Mouse (Mus musculus): ENCODE data around the gene Abraxas1. TPM values are rescaled to one million over a fixed set of nuclear protein-coding genes. Genes with fewer than 3 reads are reported as not detected.

Abraxas1 gene
- polyA plus RNA-seq, 1 experiment from 2014 or later: 22.2 TPM

GRCm38 (mm10) chr5:100835862-100836538, 15.2 kb upstream of the Abraxas1 start:
- peaks cover 3% of the 10 kb centered on the region; the same call in 1 of the 2 replicates for H3K4me1 ChIP-seq (ENCODE audit: control insufficient read depth, insufficient read depth, low read length)
- no peak overlapping the region for H3K4me3 ChIP-seq (ENCODE audit: low read depth, low read length)
- H3K27me3 ChIP-seq (ENCODE audit: control insufficient read depth, insufficient read depth, low read length): no peaks in the 10 kb centered on the region
- peak overlapping the region; percentile 47; the same call in 1 of the 2 replicates for H3K27ac ChIP-seq (ENCODE audit: low read depth, low read length)
- H3K9me3 ChIP-seq (replicated peaks; ENCODE audit: control insufficient read depth, low read length): no peaks in the 10 kb centered on the region
- no peak for ATAC-seq (replicated peaks; ENCODE audit: insufficient number of reproducible peaks, low FRiP score, low TSS enrichment)
- 37% methylated on average over 9 of the region's 9 CpGs for WGBS (ENCODE audit: insufficient replicate concordance)
- H3K36me3 ChIP-seq (ENCODE audit: control insufficient read depth, insufficient read depth, low read length): no peaks in the 10 kb centered on the region
- H3K4me2 ChIP-seq: no peak overlapping the region
- H3K9ac ChIP-seq (ENCODE audit: low read depth, low read length): no peak overlapping the region

GRCm38 (mm10) chr5:100833841-100834240, 13.1 kb upstream of the Abraxas1 start:
- H3K4me1 ChIP-seq (ENCODE audit: control insufficient read depth, insufficient read depth, low read length): peaks cover 3% of the 10 kb centered on the region; the same call in 1 of the 2 replicates
- H3K9me3 ChIP-seq (replicated peaks; ENCODE audit: control insufficient read depth, low read length): no peaks in the 10 kb centered on the region
- WGBS (ENCODE audit: insufficient replicate concordance): 80% methylated on average over 2 of the region's 2 CpGs
- H3K36me3 ChIP-seq (ENCODE audit: control insufficient read depth, insufficient read depth, low read length): no peaks in the 10 kb centered on the region
- no peak for ATAC-seq (replicated peaks; ENCODE audit: insufficient number of reproducible peaks, low FRiP score, low TSS enrichment)
- H3K4me2 ChIP-seq: no peak overlapping the region
- no peak overlapping the region for H3K4me3 ChIP-seq (ENCODE audit: low read depth, low read length)
- no peak overlapping the region for H3K9ac ChIP-seq (ENCODE audit: low read depth, low read length)
- H3K27me3 ChIP-seq (ENCODE audit: control insufficient read depth, insufficient read depth, low read length): no peaks in the 10 kb centered on the region
- H3K27ac ChIP-seq (ENCODE audit: low read depth, low read length): no peak overlapping the region

GRCm38 (mm10) chr5:100832680-100833079, 11.9 kb upstream of the Abraxas1 start:
- H3K36me3 ChIP-seq (ENCODE audit: control insufficient read depth, insufficient read depth, low read length): no peaks in the 10 kb centered on the region
- H3K9me3 ChIP-seq (replicated peaks; ENCODE audit: control insufficient read depth, low read length): no peaks in the 10 kb centered on the region
- no peak overlapping the region for H3K4me2 ChIP-seq
- peaks cover 3% of the 10 kb centered on the region; the same call in 1 of the 2 replicates for H3K4me1 ChIP-seq (ENCODE audit: control insufficient read depth, insufficient read depth, low read length)
- H3K9ac ChIP-seq (ENCODE audit: low read depth, low read length): no peak overlapping the region
- H3K4me3 ChIP-seq (ENCODE audit: low read depth, low read length): no peak overlapping the region
- WGBS (ENCODE audit: insufficient replicate concordance): 69% methylated on average over 3 of the region's 3 CpGs
- no peak overlapping the region for H3K27ac ChIP-seq (ENCODE audit: low read depth, low read length)
- H3K27me3 ChIP-seq (ENCODE audit: control insufficient read depth, insufficient read depth, low read length): no peaks in the 10 kb centered on the region
- ATAC-seq (replicated peaks; ENCODE audit: insufficient number of reproducible peaks, low FRiP score, low TSS enrichment): no peak

GRCm38 (mm10) chr5:100828701-100829100, 7.9 kb upstream of the Abraxas1 start:
- no peaks in the 10 kb centered on the region for H3K27me3 ChIP-seq (ENCODE audit: control insufficient read depth, insufficient read depth, low read length)
- H3K4me2 ChIP-seq: no peak overlapping the region
- no peaks in the 10 kb centered on the region for H3K4me1 ChIP-seq (ENCODE audit: control insufficient read depth, insufficient read depth, low read length)
- no peak overlapping the region for H3K9ac ChIP-seq (ENCODE audit: low read depth, low read length)
- H3K36me3 ChIP-seq (ENCODE audit: control insufficient read depth, insufficient read depth, low read length): no peaks in the 10 kb centered on the region
- 79% methylated on average over 3 of the region's 3 CpGs for WGBS (ENCODE audit: insufficient replicate concordance)
- no peak overlapping the region for H3K4me3 ChIP-seq (ENCODE audit: low read depth, low read length)
- no peaks in the 10 kb centered on the region for H3K9me3 ChIP-seq (replicated peaks; ENCODE audit: control insufficient read depth, low read length)
- ATAC-seq (replicated peaks; ENCODE audit: insufficient number of reproducible peaks, low FRiP score, low TSS enrichment): no peak
- H3K27ac ChIP-seq (ENCODE audit: low read depth, low read length): no peak overlapping the region

GRCm38 (mm10) chr5:100826531-100826930, 5.8 kb upstream of the Abraxas1 start:
- Histone ChIP-seq H3K4me1 (ENCODE audit: control insufficient read depth, insufficient read depth, low read length) (no peaks in the 10 kb centered on the region), H3K4me2 (no peak overlapping the region), H3K4me3 (ENCODE audit: low read depth, low read length) (no peak overlapping the region), H3K27ac (ENCODE audit: low read depth, low read length) (no peak overlapping the region), H3K27me3 (ENCODE audit: control insufficient read depth, insufficient read depth, low read length) (no peaks in the 10 kb centered on the region), H3K9ac (ENCODE audit: low read depth, low read length) (no peak overlapping the region), H3K36me3 (ENCODE audit: control insufficient read depth, insufficient read depth, low read length) (no peaks in the 10 kb centered on the region), H3K9me3 (replicated peaks; ENCODE audit: control insufficient read depth, low read length) (no peaks in the 10 kb centered on the region)
- no peak for ATAC-seq (replicated peaks; ENCODE audit: insufficient number of reproducible peaks, low FRiP score, low TSS enrichment)
- 69% methylated on average over 7 of the region's 7 CpGs for WGBS (ENCODE audit: insufficient replicate concordance)

GRCm38 (mm10) chr5:100825975-100826374, 5.2 kb upstream of the Abraxas1 start:
- ATAC-seq (replicated peaks; ENCODE audit: insufficient number of reproducible peaks, low FRiP score, low TSS enrichment): no peak
- Histone ChIP-seq H3K36me3 (ENCODE audit: control insufficient read depth, insufficient read depth, low read length) (no peaks in the 10 kb centered on the region), H3K4me3 (ENCODE audit: low read depth, low read length) (no peak overlapping the region), H3K27ac (ENCODE audit: low read depth, low read length) (no peak overlapping the region), H3K9me3 (replicated peaks; ENCODE audit: control insufficient read depth, low read length) (no peaks in the 10 kb centered on the region), H3K4me2 (no peak overlapping the region), H3K9ac (ENCODE audit: low read depth, low read length) (no peak overlapping the region), H3K4me1 (ENCODE audit: control insufficient read depth, insufficient read depth, low read length) (no peaks in the 10 kb centered on the region), H3K27me3 (ENCODE audit: control insufficient read depth, insufficient read depth, low read length) (no peaks in the 10 kb centered on the region)
- WGBS (ENCODE audit: insufficient replicate concordance): 21% methylated on average over 2 of the region's 2 CpGs

GRCm38 (mm10) chr5:100822826-100823225, 2.1 kb upstream of the Abraxas1 start:
- Histone ChIP-seq H3K27ac (ENCODE audit: low read depth, low read length) (no peak overlapping the region), H3K4me1 (ENCODE audit: control insufficient read depth, insufficient read depth, low read length) (0 out of 2 replicates have a peak, but pooled peaks cover 3% of the 10 kb centered on the region), H3K4me3 (ENCODE audit: low read depth, low read length) (no peak overlapping the region), H3K36me3 (ENCODE audit: control insufficient read depth, insufficient read depth, low read length) (no peaks in the 10 kb centered on the region), H3K27me3 (ENCODE audit: control insufficient read depth, insufficient read depth, low read length) (no peaks in the 10 kb centered on the region), H3K9ac (ENCODE audit: low read depth, low read length) (no peak overlapping the region), H3K9me3 (replicated peaks; ENCODE audit: control insufficient read depth, low read length) (no peaks in the 10 kb centered on the region), H3K4me2 (no peak overlapping the region)
- ATAC-seq (replicated peaks; ENCODE audit: insufficient number of reproducible peaks, low FRiP score, low TSS enrichment): no peak
- 78% methylated on average over 7 of the region's 7 CpGs for WGBS (ENCODE audit: insufficient replicate concordance)

- no peak overlapping the region for H3K4me3 ChIP-seq (ENCODE audit: low read depth, low read length)
- no peak for ATAC-seq (replicated peaks; ENCODE audit: insufficient number of reproducible peaks, low FRiP score, low TSS enrichment)
Measured at GRCm38 (mm10) chr5:100821375-100821774, 610 bp upstream of the Abraxas1 start.

More at GRCm38 (mm10) chr5:100821375-100821774, 610 bp upstream of the Abraxas1 start:
- Histone ChIP-seq H3K9ac (ENCODE audit: low read depth, low read length) (no peak overlapping the region), H3K9me3 (replicated peaks; ENCODE audit: control insufficient read depth, low read length) (no peaks in the 10 kb centered on the region), H3K4me1 (ENCODE audit: control insufficient read depth, insufficient read depth, low read length) (0 out of 2 replicates have a peak, but pooled peaks cover 3% of the 10 kb centered on the region), H3K27ac (ENCODE audit: low read depth, low read length) (no peak overlapping the region), H3K27me3 (ENCODE audit: control insufficient read depth, insufficient read depth, low read length) (no peaks in the 10 kb centered on the region), H3K4me2 (peak overlapping the region; percentile 93), H3K36me3 (ENCODE audit: control insufficient read depth, insufficient read depth, low read length) (no peaks in the 10 kb centered on the region)
- WGBS (ENCODE audit: insufficient replicate concordance): 79% methylated on average over 8 of the region's 8 CpGs
